9 mouse cellular contexts compared by ENCODE assay signal in genomic region chr13:78024683-78025294, GRCm38 (mm10). TPM values are rescaled to one million over a fixed set of nuclear protein-coding genes. Genes with fewer than 3 reads are reported as not detected.
DNase-seq lines count a peak whose midpoint lies in the region; ATAC-seq lines count a peak whose summit lies in the region.
"Had no signal": no experiment of that assay in that cellular context is flagged by ENCODE, and none has a peak within 500 bp of the region (broad histone marks: within the 10 kb centered on the region; RNA-seq: fewer than 3 reads in every experiment).

Pou5f2 (plus strand) TSS chr13:78024902.

- ATAC-seq in heart, embryonic 12.5 days (ENCODE audit: insufficient number of reproducible peaks, low FRiP score) = no peak; the same call in 1 of the 2 replicates
- no peak for ATAC-seq in limb, embryonic 12.5 days (ENCODE audit: insufficient number of reproducible peaks, insufficient read depth, low FRiP score, low TSS enrichment, low read depth)

- no peaks in the 10 kb centered on the region for H3K4me1 ChIP-seq in heart, embryonic 12.5 days (replicated peaks)
- no peaks in the 10 kb centered on the region for H3K4me1 ChIP-seq in limb, embryonic 12.5 days (replicated peaks)

- no peak within 1 kb of the TSS for H3K4me2 ChIP-seq in heart, embryonic 12.5 days
- no peak within 1 kb of the TSS for H3K4me2 ChIP-seq in limb, embryonic 12.5 days

- no peak within 1 kb of the TSS for H3K9ac ChIP-seq in heart, embryonic 12.5 days
- no peak within 1 kb of the TSS for H3K9ac ChIP-seq in limb, embryonic 12.5 days (replicated peaks)

- no peak within 1 kb of the TSS for H3K27ac ChIP-seq in heart, embryonic 12.5 days (ENCODE audit: poor library complexity, severe bottlenecking)
- 0 out of 2 replicates have a peak within 1 kb of the TSS, but pooled peaks have one; percentile 29 for H3K27ac ChIP-seq in limb, embryonic 12.5 days

- H3K36me3 ChIP-seq in heart, embryonic 12.5 days = no peaks in the 10 kb centered on the region
- no peaks in the 10 kb centered on the region for H3K36me3 ChIP-seq in limb, embryonic 12.5 days

- H3K4me3 ChIP-seq in heart, embryonic 12.5 days = no peak within 1 kb of the TSS
- no peak within 1 kb of the TSS for H3K4me3 ChIP-seq in limb, embryonic 12.5 days (replicated peaks)
- H3K4me3 ChIP-seq: myocyte had no signal

- H3K27me3 ChIP-seq in heart, embryonic 12.5 days (replicated peaks) = no peaks in the 10 kb centered on the region
- no peaks in the 10 kb centered on the region for H3K27me3 ChIP-seq in limb, embryonic 12.5 days

- H3K9me3 ChIP-seq in heart, embryonic 12.5 days (replicated peaks) = no peaks in the 10 kb centered on the region
- H3K9me3 ChIP-seq in limb, embryonic 12.5 days = no peaks in the 10 kb centered on the region

- peak; percentile 9 for DNase-seq in heart, postnatal 4 days
- peak; percentile 10 for DNase-seq in CD4-positive helper T cell, adult 2 months (ENCODE audit: low read depth, low spot score)
- DNase-seq in c-Kit-positive CD71-positive TER-119-negative erythroid progenitor cells, embryonic 14.5 days (ENCODE audit: low read depth) = peak; percentile 38
- peak; percentile 49 for DNase-seq in testis, postnatal 14 days (ENCODE audit: low spot score)
- DNase-seq in frontal cortex, postnatal 36 days (ENCODE audit: low spot score in 2 of 2) = no peak
- DNase-seq in ovary, postnatal 14 days (ENCODE audit: low spot score) = no peak

- 46% methylated on average over 15 of the region's 15 CpGs for WGBS in heart, embryonic 12.5 days
- WGBS in limb, embryonic 12.5 days = 53% methylated on average over 15 of the region's 15 CpGs

RNA-seq across cellular contexts. Expression of gene Pou5f2, which starts in this region (rescaled TPM):
- total RNA-seq in heart, postnatal 4 days (2021) = 1 to 10 TPM; 1.2 to 2.2 TPM
- polyA plus RNA-seq in heart, embryonic 12.5 days (2016; fragmentation: Nextera tagmentation; extraction: Ambion mirVana) = 0.52 and 1.1 TPM in 2 replicates
- 1.9 and 2.2 TPM in 2 replicates for polyA plus RNA-seq in limb, embryonic 12.5 days (2016; fragmentation: Nextera tagmentation; extraction: Ambion mirVana)

Comparison
In these comparisons a context has a peak if more than half of its experiments do, and no peak if none do; other contexts are left out.
1. DNase-seq: peak in heart, postnatal 4 days (single experiment), CD4-positive helper T cell, adult 2 months (single experiment), c-Kit-positive CD71-positive TER-119-negative erythroid progenitor cells, embryonic 14.5 days (single experiment) and testis, postnatal 14 days (single experiment); none in frontal cortex, postnatal 36 days (0 of 2) and ovary, postnatal 14 days (single experiment).